Mouse (Mus musculus) layer of hippocampus, postnatal 10 days (tissue): ENCODE results near the gene Zfp786. TPM values are rescaled to one million over a fixed set of nuclear protein-coding genes. Genes with fewer than 3 reads are reported as not detected.

Experiments
- DNase-seq, 2 experiments: peaks; one replicate each; pipeline ENCODE4 v3.0.0; 2021; ENCODE audit warnings: low spot score in 2 of 2
- microRNA-seq, 2 experiments: library from miRNA; unstranded; fragments of <30 nt; microRNA quantifications; one replicate each; pipeline ENCODE4 v1.2.0; 2021
- total RNA-seq, 2 experiments: library from RNA; stranded (reverse); gene quantifications; 2 replicates each; pipeline ENCODE4 v1.2.3; 2021

Zfp786 gene
- total RNA-seq, 2 experiments from 2014 or later: 7.0 to 7.2 TPM

DNA sequence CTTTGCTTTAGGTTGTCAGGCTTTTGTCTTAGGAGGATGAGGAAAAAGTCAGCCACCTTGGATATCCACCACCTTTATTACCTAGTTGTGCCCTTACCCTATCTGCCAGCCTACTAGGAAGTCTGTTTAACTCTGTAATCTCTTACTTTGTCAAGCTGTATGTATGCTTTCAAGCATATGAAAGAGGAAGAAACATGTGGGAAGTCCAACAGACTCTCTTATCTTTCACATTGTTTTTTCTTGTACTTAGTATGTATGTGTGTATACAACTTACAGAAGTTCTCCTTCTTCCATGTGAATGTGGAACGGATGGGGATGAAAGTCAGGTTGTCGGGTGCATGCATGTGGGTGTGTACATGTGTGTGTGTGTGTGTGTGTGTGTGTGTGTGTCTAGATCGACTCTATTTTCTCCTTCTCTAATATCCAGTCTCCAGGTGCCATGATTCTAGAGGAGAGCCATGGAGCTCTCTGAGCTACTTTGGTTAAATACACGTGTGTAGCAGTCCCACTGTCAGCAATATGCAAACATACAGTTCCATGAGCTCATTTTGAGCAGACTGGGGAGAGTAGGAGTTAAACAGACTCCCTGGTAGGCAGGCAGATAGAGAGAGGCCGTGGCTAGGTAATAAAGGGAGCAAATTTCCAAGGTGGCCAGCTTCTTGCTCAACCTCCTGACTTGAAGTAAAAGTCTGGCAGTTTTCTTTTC is 45.8 kb downstream of the Zfp786 start:
- no peak for DNase-seq

DNA sequence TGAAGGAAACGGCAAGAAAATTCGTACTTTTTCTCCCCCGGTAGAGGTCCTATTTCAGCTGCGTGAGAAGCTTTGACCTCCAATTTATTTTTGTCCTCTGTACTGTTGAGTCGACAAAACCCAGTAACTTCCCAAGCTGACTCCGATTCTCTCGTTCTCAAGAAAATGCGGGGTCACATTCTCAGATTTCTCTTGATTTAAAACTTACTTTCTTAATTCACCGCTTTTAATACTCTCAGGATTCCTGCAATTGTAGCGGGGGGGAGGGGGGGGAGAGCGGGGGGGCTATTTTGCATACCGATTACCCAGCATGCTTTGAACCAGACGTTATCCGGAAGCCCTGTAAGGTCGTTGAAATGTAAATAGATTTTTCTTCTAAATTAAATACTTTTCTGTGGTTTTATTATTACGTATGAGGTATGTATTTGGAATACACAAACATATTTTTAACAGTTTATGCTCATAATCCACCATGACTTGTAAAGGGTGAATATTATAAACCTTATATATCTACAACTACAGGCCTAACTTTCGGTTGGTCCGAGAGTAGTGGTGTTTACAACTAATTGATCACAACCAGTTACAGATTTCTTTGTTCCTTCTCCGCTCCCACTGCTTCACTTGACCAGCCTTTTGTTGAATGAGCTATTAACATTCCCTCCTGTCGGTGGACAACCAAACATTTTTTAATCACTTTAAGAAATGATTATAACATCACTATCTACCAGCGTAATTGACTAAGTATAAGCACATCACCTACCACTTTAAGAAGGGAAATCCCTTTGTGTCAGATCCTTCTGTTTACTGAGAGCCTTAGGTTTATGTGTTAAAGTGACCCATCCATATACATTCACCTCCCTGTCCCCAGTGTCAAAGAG is 49.3 kb downstream of the Zfp786 start:
- DNase-seq: peak; percentile 26 to 34

DNA sequence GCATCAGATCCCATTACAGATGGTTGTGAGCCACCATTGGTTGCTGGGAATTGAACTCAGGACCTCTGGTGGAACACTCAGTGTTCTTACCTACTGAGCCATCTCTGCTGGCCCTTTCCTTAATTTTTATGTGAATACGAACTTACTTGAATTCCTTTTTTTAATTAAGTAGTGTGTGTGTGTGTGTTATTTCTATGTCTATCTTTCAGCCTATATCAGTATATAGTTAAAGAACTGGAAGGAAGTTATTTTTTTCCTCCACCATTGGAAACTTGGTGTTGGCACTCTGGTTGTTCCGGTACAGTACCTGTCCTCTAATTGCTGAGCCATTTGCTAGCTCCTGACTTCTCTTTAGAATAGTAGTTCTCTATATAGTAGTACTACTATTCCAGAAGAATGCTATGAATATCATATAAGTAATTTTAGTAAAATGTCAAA is 50.1 kb downstream of the Zfp786 start:
- DNase-seq: no peak

DNA sequence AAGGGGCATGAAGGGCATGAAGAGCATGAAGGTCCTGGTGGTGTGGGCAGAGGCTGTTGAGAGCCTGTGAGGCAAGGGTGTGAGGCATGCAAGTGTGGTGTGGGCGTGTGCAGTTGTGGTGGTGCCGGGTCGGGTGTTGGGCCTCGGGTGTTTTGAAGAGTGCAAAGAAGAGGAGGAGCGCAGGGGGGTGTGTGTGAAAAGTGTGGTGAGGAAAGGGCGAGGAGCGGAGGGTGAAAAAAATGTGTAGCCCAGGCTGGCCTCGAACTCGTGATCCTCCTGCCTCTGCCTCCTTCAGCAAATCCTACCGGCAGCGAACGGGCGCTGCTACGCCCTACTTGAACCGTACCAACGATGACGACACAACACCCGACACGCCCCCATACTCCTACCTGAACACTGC is 58.9 kb downstream of the Zfp786 start:
- peak in 1 of 2 experiments; percentile 16 for DNase-seq

DNA sequence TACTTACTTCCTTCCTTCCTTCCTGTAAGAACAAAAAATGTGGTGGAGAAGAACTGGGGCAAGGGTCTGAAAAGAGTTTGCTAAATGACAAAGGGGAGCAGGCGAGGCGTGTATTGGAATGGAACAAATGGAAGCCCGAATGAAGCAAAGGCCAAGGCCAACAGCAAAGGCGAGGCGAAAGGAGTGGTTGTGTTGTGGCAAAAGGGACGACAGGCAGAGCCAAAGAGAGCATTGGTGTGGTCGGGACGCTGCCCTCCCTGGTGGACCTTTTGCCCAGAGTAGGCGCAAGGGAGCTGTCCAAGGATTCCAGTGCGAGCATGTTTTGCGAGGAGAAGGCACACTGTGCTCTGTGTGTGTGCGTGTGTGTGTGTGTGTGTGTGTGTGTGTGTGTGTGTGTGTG is 59.6 kb downstream of the Zfp786 start:
- DNase-seq: peak in 1 of 2 experiments; percentile 7

DNA sequence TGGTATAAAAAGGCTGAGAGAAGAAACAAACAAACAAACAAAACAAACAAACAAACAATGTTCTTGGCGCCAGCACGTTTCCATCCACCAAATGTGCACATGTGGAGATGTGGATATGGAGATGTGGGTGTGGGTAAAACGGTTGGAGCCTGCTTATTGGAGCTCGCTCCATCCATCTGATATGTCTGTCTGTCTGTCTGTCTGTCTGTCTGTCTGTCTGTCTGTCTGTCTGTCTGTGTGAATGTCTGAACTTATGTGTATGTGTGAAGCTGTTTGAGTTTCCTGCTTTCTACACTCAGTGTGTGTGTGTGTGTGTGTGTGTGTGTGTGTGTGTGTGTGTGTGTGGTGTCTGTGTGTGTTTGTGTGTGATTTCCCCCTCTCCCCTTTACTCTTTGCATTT is 60.8 kb downstream of the Zfp786 start:
- DNase-seq: peak in 1 of 2 experiments; percentile 26

Small RNA genes within 50 kb of the gene (microRNA-seq; reads per million reads assigned to microRNA genes)
- 1.2 to 1.3 reads per million in 2 experiments for gene Mir704

Other genes starting within 250 kb of the Zfp786 start
- gene Ezh2, start 235.5 kb downstream of the Zfp786 start, total RNA-seq: 10 to 100 TPM; 33.5 to 35.7 TPM
- 10 to 100 TPM; 44.8 to 47.8 TPM for gene Pdia4, start 17.4 kb downstream of the Zfp786 start, total RNA-seq
- 10 to 100 TPM; 20.2 to 21.3 TPM for gene Zfp398, start 4.8 kb upstream of the Zfp786 start, total RNA-seq
- gene Zfp282, start 46.3 kb upstream of the Zfp786 start, total RNA-seq: 10 to 100 TPM; 25.9 to 26.5 TPM
- 10 to 100 TPM; 16.9 to 17.2 TPM for gene Zfp212, start 89.6 kb upstream of the Zfp786 start, total RNA-seq
- 10 to 100 TPM; 21.9 to 25.0 TPM for gene Zfp956, start 122.5 kb upstream of the Zfp786 start, total RNA-seq
- 10 to 100 TPM; 36.6 to 44.9 TPM for gene Zfp777, start 218.0 kb upstream of the Zfp786 start, total RNA-seq